In genomic region chr11:3922731-3923130, GRCm38 (mm10) we compare ENCODE assay signal across 18 mouse cellular contexts. TPM values are rescaled to one million over a fixed set of nuclear protein-coding genes. Genes with fewer than 3 reads are reported as not detected.
DNase-seq lines count a peak whose midpoint lies in the region; ATAC-seq and TF ChIP-seq lines count a peak whose summit lies in the region.
"Had no signal": no experiment of that assay in that cellular context is flagged by ENCODE, and none has a peak within 500 bp of the region (broad histone marks: within the 10 kb centered on the region; RNA-seq: fewer than 3 reads in every experiment).

No protein-coding gene starts in this region.

- no peaks in the 10 kb centered on the region for H3K27me3 ChIP-seq in MEL (ENCODE audit: control insufficient read depth in 1 of 2, insufficient read depth in 2 of 2, low read length in 2 of 2)
- H3K27me3 ChIP-seq in intestine, embryonic 15.5 days (replicated peaks), result no peaks in the 10 kb centered on the region
- H3K27me3 ChIP-seq: Patski had no signal

- H3K4me1 ChIP-seq in MEL (ENCODE audit: control insufficient read depth in 1 of 2, insufficient read depth in 2 of 2, low read length in 2 of 2), result peaks cover 6 to 16% of the 10 kb centered on the region in 2 experiments
- H3K4me1 ChIP-seq in intestine, embryonic 15.5 days (replicated peaks), result no peaks in the 10 kb centered on the region

- peaks cover 0 to 6% of the 10 kb centered on the region in 2 experiments; a peak in 1 of 4 replicates for H3K36me3 ChIP-seq in MEL (ENCODE audit: control insufficient read depth in 1 of 2, insufficient read depth in 2 of 2, low read length in 2 of 2)
- H3K36me3 ChIP-seq in intestine, embryonic 15.5 days, result no peaks in the 10 kb centered on the region
- H3K36me3 ChIP-seq: G1E had no signal

- no peak for TF ChIP-seq RAD21 in MEL (IDR thresholded peaks at IDR 0.05; ENCODE audit: low read depth, low read length)

- no peaks in the 10 kb centered on the region for H3K79me2 ChIP-seq in MEL (ENCODE audit: control insufficient read depth, insufficient read depth, low read length, poor library complexity)

- no peak overlapping the region for H3K4me2 ChIP-seq in intestine, embryonic 15.5 days (replicated peaks)

- H3K9ac ChIP-seq in MEL (ENCODE audit: control insufficient read depth, low read depth, low read length, poor library complexity, severe bottlenecking), result no peak overlapping the region
- no peak overlapping the region for H3K9ac ChIP-seq in intestine, embryonic 15.5 days

- 94% methylated on average over 6 of the region's 6 CpGs for WGBS in intestine, embryonic 15.5 days

- no peak for TF ChIP-seq POLR2A in MEL (IDR thresholded peaks at IDR 0.05; ENCODE audit: control insufficient read depth in 1 of 2, insufficient read depth in 1 of 2, low read depth in 1 of 2, low read length in 2 of 2, poor library complexity in 1 of 2)

- TF ChIP-seq CTCF in MEL (IDR thresholded peaks at IDR 0.05 in 2 of 3, conservative IDR thresholded peaks at IDR 0.05 in 1 of 3; ENCODE audit: control insufficient read depth in 1 of 3, insufficient read depth in 1 of 3, low read depth in 2 of 3, low read length in 3 of 3, poor library complexity in 1 of 3, severe bottlenecking in 1 of 3), result no peak

- no peaks in the 10 kb centered on the region for H3K9me3 ChIP-seq in MEL (replicated peaks; ENCODE audit: insufficient read depth, low read length)
- H3K9me3 ChIP-seq in intestine, embryonic 15.5 days, result no peaks in the 10 kb centered on the region
- H3K9me3 ChIP-seq: G1E had no signal

- no peak for DNase-seq in MEL (ENCODE audit: low read depth, low spot score)
- DNase-seq: adrenal gland, adult 2 months; adrenal gland, adult 8-10 months; adrenal gland, postnatal 10 days; adrenal gland, postnatal 14 days; adrenal gland, postnatal 25 days; adrenal gland, postnatal 36 days; B cell, adult 2 months; cerebellum, adult 11 months; cerebellum, adult 11-12 months; cerebellum, adult 18-20 months; cerebellum, adult 2 months; cerebellum, adult 8-10 months had no signal

- H3K27ac ChIP-seq in MEL (ENCODE audit: control insufficient read depth, low read depth, low read length), result no peak overlapping the region
- H3K27ac ChIP-seq in intestine, embryonic 15.5 days, result no peak overlapping the region

- ATAC-seq in intestine, embryonic 15.5 days, result no peak
- ATAC-seq: activated CD4-positive, CD25-positive, alpha-beta regulatory T cell, adult 4 months; CD4-positive, CD25-positive, alpha-beta regulatory T cell, adult 4 months; Patski had no signal

- peak; percentile 53 to 63; a peak in 3 of 4 replicates for TF ChIP-seq EP300 in MEL (IDR thresholded peaks at IDR 0.05; ENCODE audit: low read depth in 1 of 2, low read length in 2 of 2)

- H3K4me3 ChIP-seq in MEL (ENCODE audit: control insufficient read depth in 1 of 2, insufficient read depth in 1 of 2, low read depth in 2 of 2, low read length in 2 of 2), result no peak overlapping the region
- no peak overlapping the region for H3K4me3 ChIP-seq in intestine, embryonic 15.5 days (replicated peaks)

TF ChIP-seq in MEL, 35 proteins besides CTCF, POLR2A, EP300 and RAD21:
- TF ChIP-seq ETS1 (IDR thresholded peaks at IDR 0.05; ENCODE audit: low read depth, low read length), result no peak
- TF ChIP-seq E2F4 (IDR thresholded peaks at IDR 0.05; ENCODE audit: borderline replicate concordance, low read depth, low read length), result no peak
- TF ChIP-seq TCF12 (IDR thresholded peaks at IDR 0.05; ENCODE audit: low read depth, low read length), result peak; percentile 50; the same call in 1 of the 2 replicates
- TF ChIP-seq GATA1 (IDR thresholded peaks at IDR 0.05; ENCODE audit: low read depth, low read length), result peak; percentile 72
- TF ChIP-seq MXI1 (IDR thresholded peaks at IDR 0.05; ENCODE audit: low read depth, low read length), result no peak

RNA-seq across cellular contexts. Expression of gene Slc35e4, which starts 8.3 kb away (rescaled TPM):
- total RNA-seq in MEL (2012; rRNA removed), result 12.1 and 13.4 TPM in 2 replicates
- polyA plus RNA-seq in MEL (2012; ENCODE audit: insufficient read depth in 1 of 2, insufficient read length in 2 of 2, low read depth in 1 of 2, low replicate concordance in 2 of 2, missing spikeins in 1 of 2), result 10 to 100 TPM in 1 of 2 experiments, not detected in 1; 14.0 TPM
- 3.2 and 3.4 TPM in 2 replicates for polyA plus RNA-seq in intestine, embryonic 15.5 days (2015; fragmentation: Nextera tagmentation; extraction: Ambion mirVana)
- polyA plus RNA-seq: G1E had no signal

RNA-seq across cellular contexts. Expression of gene Tcn2, which starts 9.2 kb away (rescaled TPM):
- total RNA-seq in MEL (2012; rRNA removed), result 11.4 and 14.1 TPM in 2 replicates
- polyA plus RNA-seq in MEL (2012; ENCODE audit: insufficient read depth in 1 of 2, insufficient read length in 2 of 2, low read depth in 1 of 2, low replicate concordance in 2 of 2, missing spikeins in 1 of 2), result 10 to 100 TPM in 1 of 2 experiments, not detected in 1; 16.0 TPM
- 57.5 and 63.7 TPM in 2 replicates for polyA plus RNA-seq in intestine, embryonic 15.5 days (2015; fragmentation: Nextera tagmentation; extraction: Ambion mirVana)

RNA-seq across cellular contexts. Expression of gene Dusp18, which starts 27.7 kb away (rescaled TPM):
- 0.81 and 0.92 TPM in 2 replicates for total RNA-seq in MEL (2012; rRNA removed)
- polyA plus RNA-seq in MEL (2012; ENCODE audit: insufficient read depth in 1 of 2, insufficient read length in 2 of 2, low read depth in 1 of 2, low replicate concordance in 2 of 2, missing spikeins in 1 of 2), result 1 to 10 TPM in 1 of 2 experiments, not detected in 1; 2.2 TPM
- polyA plus RNA-seq in intestine, embryonic 15.5 days (2015; fragmentation: Nextera tagmentation; extraction: Ambion mirVana), result 6.4 and 7.0 TPM in 2 replicates
- polyA plus RNA-seq: G1E had no signal

RNA-seq across cellular contexts. Expression of gene 4921536K21Rik, which starts 27.8 kb away (rescaled TPM):
- total RNA-seq in MEL (2012; rRNA removed), result 0.08 and 0.10 TPM in 2 replicates
- polyA plus RNA-seq in MEL (2012; ENCODE audit: insufficient read depth in 1 of 2, insufficient read length in 2 of 2, low read depth in 1 of 2, low replicate concordance in 2 of 2, missing spikeins in 1 of 2), result under 1 TPM in 1 of 2 experiments, not detected in 1; 0.40 TPM
- 0.27 and 0.29 TPM in 2 replicates for polyA plus RNA-seq in intestine, embryonic 15.5 days (2015; fragmentation: Nextera tagmentation; extraction: Ambion mirVana)
- polyA plus RNA-seq: activated CD4-positive, CD25-positive, alpha-beta regulatory T cell, adult 4 months; CD4-positive, CD25-positive, alpha-beta regulatory T cell, adult 4 months; G1E had no signal

RNA-seq across cellular contexts. Expression of gene Pes1, which starts 41.0 kb away (rescaled TPM):
- 224 and 240 TPM in 2 replicates for total RNA-seq in MEL (2012; rRNA removed)
- 100 to 1,000 TPM; 301 to 498 TPM for polyA plus RNA-seq in MEL (2012; ENCODE audit: insufficient read depth in 1 of 2, insufficient read length in 2 of 2, low read depth in 1 of 2, low replicate concordance in 2 of 2, missing spikeins in 1 of 2)
- polyA plus RNA-seq in intestine, embryonic 15.5 days (2015; fragmentation: Nextera tagmentation; extraction: Ambion mirVana), result 81.3 and 84.1 TPM in 2 replicates
